Mouse (Mus musculus): ENCODE results near the gene Scarb1.
"Not testable (repeated sequence)": the region's sequence is repeated elsewhere in the genome, so short reads cannot be mapped to it uniquely, and the experiment has no call there.

The Scarb1 gene

GRCm38 (mm10) chr5:125340547-125341262 lies at the start of gene Scarb1:
Gene Scarb1, minus strand, starts transcription at chr5:125341094.
- DNase-seq, result peak; percentile 53 to 70

- DNase-seq, result peak; percentile 85 to 87
Observed at GRCm38 (mm10) chr5:125389579-125390441, 48.9 kb upstream of the Scarb1 start, which contains the start of gene Ubc. Gene Ubc, minus strand, starts transcription at chr5:125390202.

GRCm38 (mm10) chr5:125389131-125389578 lies 48.3 kb upstream of the Scarb1 start, which contains the start of gene Gm10382:
Gene Gm10382, plus strand, starts transcription at chr5:125389322.
- peak; percentile 72 to 82 for DNase-seq

- no peak for DNase-seq
Observed at GRCm38 (mm10) chr5:125388358-125389092, 47.6 kb upstream of the Scarb1 start.

- DNase-seq, result not testable (repeated sequence)
Observed at GRCm38 (mm10) chr5:125387295-125387694, 46.4 kb upstream of the Scarb1 start.

- DNase-seq, result no peak
Observed at GRCm38 (mm10) chr5:125385215-125385940, 44.5 kb upstream of the Scarb1 start.

GRCm38 (mm10) chr5:125384512-125385214 lies 43.8 kb upstream of the Scarb1 start:
- DNase-seq, result no peak

- DNase-seq, result no peak
Observed at GRCm38 (mm10) chr5:125383637-125384420, 42.9 kb upstream of the Scarb1 start.

- peak; percentile 69 to 72 for DNase-seq
Observed at GRCm38 (mm10) chr5:125382673-125383558, 42.0 kb upstream of the Scarb1 start.

- DNase-seq, result no peak
Observed at GRCm38 (mm10) chr5:125381954-125382672, 41.2 kb upstream of the Scarb1 start.

GRCm38 (mm10) chr5:125378919-125379318 lies 38.0 kb upstream of the Scarb1 start:
- DNase-seq, result no peak

- no peak for DNase-seq
Observed at GRCm38 (mm10) chr5:125377214-125377613, 36.3 kb upstream of the Scarb1 start.

GRCm38 (mm10) chr5:125375871-125376270 lies 35.0 kb upstream of the Scarb1 start:
- DNase-seq, result no peak

- no peak for DNase-seq
Observed at GRCm38 (mm10) chr5:125372027-125372426, 31.1 kb upstream of the Scarb1 start.

- no peak for DNase-seq
Observed at GRCm38 (mm10) chr5:125370950-125371693, 30.2 kb upstream of the Scarb1 start.

GRCm38 (mm10) chr5:125368568-125368967 lies 27.7 kb upstream of the Scarb1 start:
- DNase-seq, result peak; percentile 71 to 72

- no peak for DNase-seq
Observed at GRCm38 (mm10) chr5:125368156-125368555, 27.3 kb upstream of the Scarb1 start.

GRCm38 (mm10) chr5:125364851-125365429 lies 24.0 kb upstream of the Scarb1 start:
- no peak for DNase-seq
